Comparison of ENCODE assay signal across 8 mouse cellular contexts in the genomic region with DNA sequence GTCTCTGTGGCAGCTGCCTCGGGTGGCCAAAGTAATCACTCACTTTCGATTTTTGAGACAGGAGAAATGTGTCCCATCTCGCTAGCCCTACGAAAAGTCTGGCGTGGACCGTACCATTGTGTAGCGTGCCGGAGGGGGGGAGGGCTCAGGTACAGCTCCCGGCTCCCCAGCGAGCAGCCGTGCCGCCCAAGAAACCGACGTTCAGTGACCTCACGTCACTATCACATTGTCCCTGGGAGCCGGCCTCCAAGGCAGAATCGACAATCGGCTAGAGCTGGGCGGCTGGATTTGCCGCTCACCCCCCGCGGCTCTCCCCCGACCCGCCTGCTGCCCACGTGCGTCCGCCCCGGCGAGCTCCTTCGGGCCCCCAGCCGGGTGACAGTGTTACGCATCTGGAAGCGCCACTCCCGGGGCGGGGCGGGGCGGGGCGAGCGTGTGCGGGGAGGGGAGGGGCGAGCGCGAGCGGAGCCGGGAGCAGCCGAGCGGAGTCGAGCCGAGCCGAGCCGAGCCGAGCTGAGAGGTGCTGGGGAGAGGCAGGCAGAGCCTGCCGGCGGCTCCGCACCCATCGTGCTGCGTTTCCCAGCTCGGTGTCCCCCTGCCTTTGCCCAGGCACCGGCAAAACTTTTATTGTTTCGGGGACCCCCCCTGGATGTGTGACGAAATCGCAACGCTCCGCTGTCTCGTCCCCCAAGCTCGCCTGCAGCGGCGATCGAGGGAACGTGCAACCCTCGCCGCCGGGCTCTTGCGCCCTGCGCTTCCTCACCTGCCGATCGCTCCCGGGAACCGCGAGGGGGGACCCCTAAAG. TPM values are rescaled to one million over a fixed set of nuclear protein-coding genes. Genes with fewer than 3 reads are reported as not detected.
DNase-seq lines count a peak whose midpoint lies in the region; ATAC-seq and TF ChIP-seq lines count a peak whose summit lies in the region.

A gene (plus strand): TSS at position 471 of the 805 bp plus-strand sequence.

- peak within 1 kb of the TSS; percentile 88 for H3K9ac ChIP-seq in hindbrain, embryonic 12.5 days
- peak within 1 kb of the TSS; percentile 81 for H3K9ac ChIP-seq in lung, postnatal 0 days (replicated peaks; ENCODE audit: low read depth)

- no peaks in the 10 kb centered on the region for H3K9me3 ChIP-seq in hindbrain, embryonic 12.5 days (replicated peaks)
- no peaks in the 10 kb centered on the region for H3K9me3 ChIP-seq in lung, postnatal 0 days (ENCODE audit: low read length)

- H3K4me1 ChIP-seq in hindbrain, embryonic 12.5 days: peaks cover 32% of the 10 kb centered on the region
- peaks cover 19% of the 10 kb centered on the region for H3K4me1 ChIP-seq in lung, postnatal 0 days (ENCODE audit: insufficient read depth, low read depth, low read length)

- POLR2A ChIA-PET in Patski (lab: Charles Lee): interaction anchor here (1.0 kb wide), 1 partner anchor 170 kb away, joined by 3 read pairs; no protein-coding TSS in a partner anchor

- under 1% methylated on average over 69 of the region's 80 CpGs for WGBS in hindbrain, embryonic 12.5 days
- 2% methylated on average over 54 of the region's 80 CpGs for WGBS in lung, postnatal 0 days

- CTCF ChIA-PET in Patski (lab: Charles Lee): interaction anchor here (0.8 to 1.6 kb wide), 3 partner anchors 38 to 386 kb away, joined by 3 to 5 read pairs (median 4); no protein-coding TSS in a partner anchor

- peak within 1 kb of the TSS; percentile 76 for H3K4me3 ChIP-seq in hindbrain, embryonic 12.5 days
- peak within 1 kb of the TSS; percentile 72 for H3K4me3 ChIP-seq in lung, postnatal 0 days (ENCODE audit: low read depth, low read length)

- H3K4me2 ChIP-seq in hindbrain, embryonic 12.5 days (replicated peaks): peak within 1 kb of the TSS; percentile 95
- peak within 1 kb of the TSS; percentile 97 for H3K4me2 ChIP-seq in lung, postnatal 0 days (replicated peaks; ENCODE audit: low read depth, low read length)

- H3K27me3 ChIP-seq in Patski: no peaks in the 10 kb centered on the region
- no peaks in the 10 kb centered on the region for H3K27me3 ChIP-seq in hindbrain, embryonic 12.5 days
- no peaks in the 10 kb centered on the region; the same call in 1 of the 2 replicates for H3K27me3 ChIP-seq in lung, postnatal 0 days (replicated peaks; ENCODE audit: insufficient read depth, low read length)

- no peaks in the 10 kb centered on the region for H3K36me3 ChIP-seq in hindbrain, embryonic 12.5 days
- no peaks in the 10 kb centered on the region for H3K36me3 ChIP-seq in lung, postnatal 0 days (ENCODE audit: insufficient read depth, low read length)

- in situ Hi-C loops in Patski (cut with MboI; ENCODE audit: low pct_unique_long_range_greater_than_20kb): no loop called here

- DNase-seq in Patski (ENCODE audit: low read depth, low spot score): peak; percentile 88
- peak; percentile 95 to 97 for DNase-seq in cerebellum, postnatal 10 days
- peak; percentile 89 to 90 for DNase-seq in frontal cortex, postnatal 10 days (ENCODE audit: low spot score in 2 of 2)
- peak; percentile 86 to 89 for DNase-seq in layer of hippocampus, postnatal 10 days (ENCODE audit: low spot score in 2 of 2)
- peak; percentile 98 for DNase-seq in lung, postnatal 0 days (ENCODE audit: low spot score)
- DNase-seq in ovary, postnatal 10 days (ENCODE audit: low spot score): peak; percentile 80
- peak; percentile 98 for DNase-seq in thymus, postnatal 0 days (ENCODE audit: low spot score)

- TF ChIP-seq EP300 in lung, postnatal 0 days (IDR thresholded peaks at IDR 0.05): peak; percentile 46; the same call in 1 of the 2 replicates

- peak within 1 kb of the TSS; percentile 92 for H3K27ac ChIP-seq in hindbrain, embryonic 12.5 days
- H3K27ac ChIP-seq in lung, postnatal 0 days (ENCODE audit: low read length): peak within 1 kb of the TSS; percentile 90

- TF ChIP-seq CTCF in Patski (IDR thresholded peaks at IDR 0.05): no peak
- peak; percentile 24 for TF ChIP-seq CTCF in lung, postnatal 0 days (IDR thresholded peaks at IDR 0.05)

- peak; percentile 95 for ATAC-seq in Patski
- ATAC-seq in hindbrain, embryonic 12.5 days (ENCODE audit: low FRiP score): peak; percentile 99
- ATAC-seq in lung, postnatal 0 days: peak; percentile 97

RNA-seq across cellular contexts. Expression of the gene that starts here (rescaled TPM):
- polyA plus RNA-seq in Patski (2021): 21.9 TPM
- polyA plus RNA-seq in hindbrain, embryonic 12.5 days (2016; fragmentation: Nextera tagmentation; extraction: Ambion mirVana): 23.3 and 26.9 TPM in 2 replicates
- total RNA-seq in layer of hippocampus, postnatal 10 days (2021): 10 to 100 TPM; 56.7 to 57.7 TPM
- polyA plus RNA-seq in lung, postnatal 0 days (2015; fragmentation: Nextera tagmentation; extraction: Ambion mirVana): 5.8 and 8.9 TPM in 2 replicates
- 5.1 and 5.9 TPM in 2 replicates for polyA plus RNA-seq in thymus, postnatal 0 days (2015; fragmentation: Nextera tagmentation; extraction: Ambion mirVana)

Comparison
In these comparisons a context has a peak if more than half of its experiments do, and no peak if none do; other contexts are left out.
1. Peak in every context shown above with its lines: DNase-seq, ATAC-seq, H3K4me3 ChIP-seq and H3K27ac ChIP-seq.